ENCODE assay signal across 9 mouse cellular contexts in genomic region chr19:56425492-56425891, GRCm38 (mm10). TPM values are rescaled to one million over a fixed set of nuclear protein-coding genes. Genes with fewer than 3 reads are reported as not detected.
DNase-seq lines count a peak whose midpoint lies in the region; ATAC-seq lines count a peak whose summit lies in the region.
"Had no signal": no experiment of that assay in that cellular context is flagged by ENCODE, and none has a peak within 500 bp of the region (broad histone marks: within the 10 kb centered on the region; RNA-seq: fewer than 3 reads in every experiment).

No protein-coding gene starts in this region.

- ATAC-seq in lung, embryonic 16.5 days (ENCODE audit: low read depth), result no peak
- peak; percentile 58; the same call in 1 of the 2 replicates for ATAC-seq in heart, embryonic 16.5 days (replicated peaks; ENCODE audit: extremely low read depth, insufficient read depth, low FRiP score)
- ATAC-seq in stomach, embryonic 16.5 days (ENCODE audit: insufficient read depth, low FRiP score), result no peak

- H3K36me3 ChIP-seq in lung, embryonic 16.5 days (ENCODE audit: control insufficient read depth, insufficient read depth, low read length), result no peaks in the 10 kb centered on the region
- no peaks in the 10 kb centered on the region for H3K36me3 ChIP-seq in heart, embryonic 16.5 days (ENCODE audit: control insufficient read depth, insufficient read depth)
- no peaks in the 10 kb centered on the region for H3K36me3 ChIP-seq in stomach, embryonic 16.5 days (ENCODE audit: control insufficient read depth, insufficient read depth, low read length)
- H3K36me3 ChIP-seq: embryonic facial prominence, embryonic 13.5 days had no signal

- peak overlapping the region; percentile 31; the same call in 1 of the 2 replicates for H3K9ac ChIP-seq in lung, embryonic 16.5 days (ENCODE audit: low read length)
- H3K9ac ChIP-seq in heart, embryonic 16.5 days (ENCODE audit: low read length), result peak overlapping the region; percentile 65
- H3K9ac ChIP-seq in stomach, embryonic 16.5 days (ENCODE audit: low read length), result no peak overlapping the region
- H3K9ac ChIP-seq: embryonic facial prominence, embryonic 13.5 days had no signal

- no peaks in the 10 kb centered on the region for H3K9me3 ChIP-seq in lung, embryonic 16.5 days (ENCODE audit: control insufficient read depth, low read length)
- H3K9me3 ChIP-seq in heart, embryonic 16.5 days (replicated peaks; ENCODE audit: control insufficient read depth, low read length), result no peaks in the 10 kb centered on the region
- H3K9me3 ChIP-seq in stomach, embryonic 16.5 days (replicated peaks; ENCODE audit: control insufficient read depth, low read length), result no peaks in the 10 kb centered on the region
- H3K9me3 ChIP-seq: embryonic facial prominence, embryonic 13.5 days had no signal

- peaks cover 10% of the 10 kb centered on the region; the same call in 1 of the 2 replicates for H3K4me1 ChIP-seq in lung, embryonic 16.5 days (replicated peaks; ENCODE audit: control insufficient read depth, insufficient read depth, low read length)
- peaks cover 24% of the 10 kb centered on the region for H3K4me1 ChIP-seq in heart, embryonic 16.5 days (ENCODE audit: control insufficient read depth, insufficient read depth, low read length)
- H3K4me1 ChIP-seq in stomach, embryonic 16.5 days (ENCODE audit: control insufficient read depth, insufficient read depth, low read length), result peaks cover 18% of the 10 kb centered on the region

- H3K4me3 ChIP-seq in lung, embryonic 16.5 days (ENCODE audit: low read length), result no peak overlapping the region
- H3K4me3 ChIP-seq in heart, embryonic 16.5 days (ENCODE audit: low read length), result no peak overlapping the region
- no peak overlapping the region for H3K4me3 ChIP-seq in stomach, embryonic 16.5 days (replicated peaks; ENCODE audit: low read length)
- H3K4me3 ChIP-seq: embryonic facial prominence, embryonic 13.5 days had no signal

- no peaks in the 10 kb centered on the region for H3K27me3 ChIP-seq in lung, embryonic 16.5 days (ENCODE audit: control insufficient read depth, insufficient read depth, low read depth, low read length)
- H3K27me3 ChIP-seq in heart, embryonic 16.5 days (ENCODE audit: control insufficient read depth, insufficient read depth, low read length), result no peaks in the 10 kb centered on the region
- H3K27me3 ChIP-seq in stomach, embryonic 16.5 days (ENCODE audit: control insufficient read depth, insufficient read depth, low read length), result no peaks in the 10 kb centered on the region
- H3K27me3 ChIP-seq: embryonic facial prominence, embryonic 13.5 days had no signal

- H3K4me2 ChIP-seq in lung, embryonic 16.5 days (ENCODE audit: low read depth, low read length), result no peak overlapping the region
- peak overlapping the region; percentile 32; the same call in 1 of the 2 replicates for H3K4me2 ChIP-seq in heart, embryonic 16.5 days (ENCODE audit: low read depth, low read length)
- no peak overlapping the region for H3K4me2 ChIP-seq in stomach, embryonic 16.5 days (ENCODE audit: low read depth, low read length)
- H3K4me2 ChIP-seq: embryonic facial prominence, embryonic 13.5 days had no signal

- WGBS in lung, embryonic 16.5 days, result 56% methylated on average over 9 of the region's 9 CpGs
- 45% methylated on average over 9 of the region's 9 CpGs for WGBS in heart, embryonic 16.5 days
- 57% methylated on average over 9 of the region's 9 CpGs for WGBS in stomach, embryonic 16.5 days

- DNase-seq in lung, postnatal 36 days, result no peak
- peak; percentile 45 to 70 for DNase-seq in kidney, postnatal 25 days
- no peak for DNase-seq in spleen, adult 12 weeks (ENCODE audit: low spot score)
- no peak for DNase-seq in T-cell, adult 2 months (ENCODE audit: low spot score)
- no peak for DNase-seq in liver

- no peak overlapping the region for H3K27ac ChIP-seq in lung, embryonic 16.5 days (ENCODE audit: low read length)
- H3K27ac ChIP-seq in heart, embryonic 16.5 days (ENCODE audit: low read length), result peak overlapping the region; percentile 81
- H3K27ac ChIP-seq in stomach, embryonic 16.5 days (ENCODE audit: low read length), result peak overlapping the region; percentile 82
- H3K27ac ChIP-seq: embryonic facial prominence, embryonic 13.5 days had no signal

RNA-seq across cellular contexts. Expression of gene Casp7, which starts 28.6 kb away (rescaled TPM):
- polyA plus RNA-seq in lung, embryonic 16.5 days (2015; fragmentation: Nextera tagmentation; extraction: Ambion mirVana), result 34.3 and 35.0 TPM in 2 replicates
- 27.8 and 33.2 TPM in 2 replicates for polyA plus RNA-seq in heart, embryonic 16.5 days (2015; fragmentation: Nextera tagmentation; extraction: Ambion mirVana)
- 27.3 and 29.3 TPM in 2 replicates for polyA plus RNA-seq in stomach, embryonic 16.5 days (2015; fragmentation: Nextera tagmentation; extraction: Ambion mirVana)

RNA-seq across cellular contexts. Expression of gene Nrap, which starts 35.7 kb away (rescaled TPM):
- polyA plus RNA-seq in lung, embryonic 16.5 days (2015; fragmentation: Nextera tagmentation; extraction: Ambion mirVana), result 1.1 TPM in 2 replicates
- polyA plus RNA-seq in heart, embryonic 16.5 days (2015; fragmentation: Nextera tagmentation; extraction: Ambion mirVana), result 49.4 and 52.0 TPM in 2 replicates
- polyA plus RNA-seq in stomach, embryonic 16.5 days (2015; fragmentation: Nextera tagmentation; extraction: Ambion mirVana), result 0.35 and 2.6 TPM in 2 replicates

RNA-seq across cellular contexts. Expression of gene Plekhs1, which starts 35.9 kb away (rescaled TPM):
- 0.39 and 0.41 TPM in 2 replicates for polyA plus RNA-seq in lung, embryonic 16.5 days (2015; fragmentation: Nextera tagmentation; extraction: Ambion mirVana)
- polyA plus RNA-seq in heart, embryonic 16.5 days (2015; fragmentation: Nextera tagmentation; extraction: Ambion mirVana), result 0.06 and 0.09 TPM in 2 replicates
- 1.1 and 1.3 TPM in 2 replicates for polyA plus RNA-seq in stomach, embryonic 16.5 days (2015; fragmentation: Nextera tagmentation; extraction: Ambion mirVana)

Comparison
In these comparisons a context has a peak if more than half of its experiments do, and no peak if none do; other contexts are left out.
1. DNase-seq: peak in kidney, postnatal 25 days (2 of 2); none in lung, postnatal 36 days (single experiment), spleen, adult 12 weeks (single experiment), T-cell, adult 2 months (single experiment) and liver (single experiment).
2. RNA of gene Nrap, which starts 35.7 kb away (polyA plus RNA-seq): 49.4 to 52.0 TPM in heart, embryonic 16.5 days; 0.35 to 2.6 TPM in stomach, embryonic 16.5 days and 1.1 TPM in lung, embryonic 16.5 days; every median in the first group is over 10 times any median in the second.